Mouse (Mus musculus) duodenum, adult 2 months (tissue): Measurements from ENCODE around the gene Igfbp5. TPM values are rescaled to one million over a fixed set of nuclear protein-coding genes. Genes with fewer than 3 reads are reported as not detected.

Source experiments
- polyA plus RNA-seq: library from polyadenylated mRNA; depleted of rRNA; stranded (reverse); fragments of >200 nt; gene quantifications from 2 replicates; pipeline ENCODE4 v1.2.3, GENCODE M21; 2012; ENCODE audit warnings: low replicate concordance; rRNA removed

Igfbp5 gene
- 5.3 and 7.9 TPM in 2 replicates for polyA plus RNA-seq

GRCm38 (mm10) chr1:72874287-72875211, at the start of gene Igfbp5:
Igfbp5 (minus strand) TSS chr1:72874884.

GRCm38 (mm10) chr1:72823751-72824706, 50.7 kb downstream of the Igfbp5 start, which contains the start of gene Igfbp2:
Igfbp2 (plus strand) TSS chr1:72824503.

Other genes starting within 250 kb of the Igfbp5 start
- gene Ankar, start 174.3 kb downstream of the Igfbp5 start, polyA plus RNA-seq, result not detected in 2 replicates
- gene Rpl37a, start 163.6 kb downstream of the Igfbp5 start, polyA plus RNA-seq, result 169 and 198 TPM in 2 replicates
- gene Igfbp2, start 50.4 kb downstream of the Igfbp5 start, polyA plus RNA-seq, result 5.7 and 25.8 TPM in 2 replicates
- not detected in 2 replicates for gene Tnp1, start 141.0 kb upstream of the Igfbp5 start, polyA plus RNA-seq